Mouse (Mus musculus) neural tube, embryonic 13.5 days (tissue): ENCODE measurements at regions not wholly inside any gene's neighbourhood (a gene's known extent, or its start where the extent isn't known, plus 50 kb on each side); places are given as distances from the start of the nearest gene placed in this dataset.

Source experiments
- ATAC-seq: fragments of 200-750 bp; cut with Nextera tagmentation; 2 replicates; pipeline ENCODE4 v1.8.0; 2017; ENCODE audit warnings: low read depth, mild to moderate bottlenecking, moderate TSS enrichment, moderate library complexity
- H3K27ac ChIP-seq: fragments of 300-500 bp; sonication (generic); replicated peaks from 2 replicates; pipeline ENCODE4 v1.5.1; 2015; ENCODE audit warnings: moderate library complexity, mild to moderate bottlenecking, inconsistent platforms
- H3K27me3 ChIP-seq: fragments of 300-500 bp; sonication (generic); 2 replicates; pipeline ENCODE4 v1.6.1; 2015; ENCODE audit warnings: mild to moderate bottlenecking, inconsistent platforms
- H3K36me3 ChIP-seq: fragments of 300-500 bp; sonication (generic); 2 replicates; pipeline ENCODE4 v1.6.1; 2015; ENCODE audit warnings: mild to moderate bottlenecking, inconsistent platforms
- H3K4me1 ChIP-seq: fragments of 300-500 bp; sonication (generic); replicated peaks from 2 replicates; pipeline ENCODE4 v1.6.1; 2015; ENCODE audit warnings: inconsistent platforms
- H3K4me2 ChIP-seq: fragments of 300-500 bp; sonication (generic); 2 replicates; pipeline ENCODE4 v1.6.1; 2015; ENCODE audit warnings: inconsistent platforms, mild to moderate bottlenecking, moderate library complexity
- H3K4me3 ChIP-seq: fragments of 300-500 bp; sonication (generic); 2 replicates; pipeline ENCODE4 v1.5.1; 2015; ENCODE audit warnings: mild to moderate bottlenecking, inconsistent platforms
- H3K9ac ChIP-seq: fragments of 300-500 bp; sonication (generic); 2 replicates; pipeline ENCODE4 v1.6.1; 2015; ENCODE audit warnings: moderate library complexity, mild to moderate bottlenecking, inconsistent platforms
- H3K9me3 ChIP-seq: fragments of 300-500 bp; sonication (generic); 2 replicates; pipeline ENCODE4 v1.6.1; 2016; ENCODE audit warnings: inconsistent platforms
- WGBS: fragments of 180-500 bp; shearing (Covaris S2); methylation state at CpG from one replicate; pipeline ENCODE4 v1.1.7; 2015; 5-methylcytosine and 5-hydroxymethylcytosine counted together

- Histone ChIP-seq H3K4me3 (no peak overlapping the region), H3K4me2 (peak overlapping the region; percentile 18; the same call in 1 of the 2 replicates), H3K27ac (0 out of 2 replicates have a peak overlapping the region, but pooled peaks have one; percentile 33), H3K9ac (no peak overlapping the region), H3K36me3 (no peaks in the 10 kb centered on the region), H3K4me1 (peaks cover 27% of the 10 kb centered on the region), H3K9me3 (no peaks in the 10 kb centered on the region), H3K27me3 (peaks cover 43% of the 10 kb centered on the region)
- no peak; the same call in 1 of the 2 replicates for ATAC-seq
- 22% methylated on average over 24 of the region's 24 CpGs for WGBS
Measured at GRCm38 (mm10) chr9:61102451-61103358, 269.5 kb upstream of the Tle3 start.

DNA sequence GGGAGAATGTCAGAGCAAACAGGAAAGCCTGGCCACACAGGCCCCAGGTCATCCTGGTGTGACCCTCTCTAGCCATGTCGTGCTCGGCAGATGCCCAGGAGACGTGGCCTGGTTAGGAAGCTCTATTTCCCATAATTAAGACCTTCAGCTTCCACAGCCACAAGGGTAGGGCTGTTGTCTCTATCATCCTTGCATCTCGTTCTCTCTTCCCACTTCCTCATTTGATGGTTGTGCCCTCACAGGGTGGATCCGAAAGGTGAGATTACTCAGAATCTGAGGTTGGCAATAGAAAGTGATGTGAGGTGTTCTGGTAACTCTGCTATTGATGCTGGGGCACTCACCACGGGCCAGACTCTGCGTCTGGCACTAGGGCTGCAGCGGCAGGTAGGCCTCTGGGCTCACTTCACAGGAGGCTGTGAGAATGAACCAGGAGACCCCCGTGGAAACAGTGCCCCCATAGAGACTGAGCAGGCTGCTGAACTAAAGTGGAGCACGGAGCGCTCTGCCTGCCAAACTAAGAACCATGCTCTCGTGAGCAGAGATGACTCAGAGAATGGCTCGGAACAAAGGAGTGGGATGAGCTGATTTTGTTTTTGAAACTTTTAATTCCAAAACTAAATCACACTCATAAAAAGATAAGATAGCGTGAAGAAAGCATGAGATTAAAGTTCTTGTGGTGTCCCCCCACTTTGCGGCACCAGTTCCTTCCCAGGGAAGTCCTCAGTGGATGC, 266.5 kb upstream of the Tle3 start:
- Histone ChIP-seq H3K9ac (no peak overlapping the region), H3K4me2 (no peak overlapping the region), H3K9me3 (no peaks in the 10 kb centered on the region), H3K36me3 (no peaks in the 10 kb centered on the region), H3K27ac (no peak overlapping the region), H3K4me3 (no peak overlapping the region), H3K4me1 (peaks cover 29% of the 10 kb centered on the region), H3K27me3 (peaks cover 36% of the 10 kb centered on the region)
- WGBS = 89% methylated on average over 15 of the region's 15 CpGs
- ATAC-seq = no peak

DNA sequence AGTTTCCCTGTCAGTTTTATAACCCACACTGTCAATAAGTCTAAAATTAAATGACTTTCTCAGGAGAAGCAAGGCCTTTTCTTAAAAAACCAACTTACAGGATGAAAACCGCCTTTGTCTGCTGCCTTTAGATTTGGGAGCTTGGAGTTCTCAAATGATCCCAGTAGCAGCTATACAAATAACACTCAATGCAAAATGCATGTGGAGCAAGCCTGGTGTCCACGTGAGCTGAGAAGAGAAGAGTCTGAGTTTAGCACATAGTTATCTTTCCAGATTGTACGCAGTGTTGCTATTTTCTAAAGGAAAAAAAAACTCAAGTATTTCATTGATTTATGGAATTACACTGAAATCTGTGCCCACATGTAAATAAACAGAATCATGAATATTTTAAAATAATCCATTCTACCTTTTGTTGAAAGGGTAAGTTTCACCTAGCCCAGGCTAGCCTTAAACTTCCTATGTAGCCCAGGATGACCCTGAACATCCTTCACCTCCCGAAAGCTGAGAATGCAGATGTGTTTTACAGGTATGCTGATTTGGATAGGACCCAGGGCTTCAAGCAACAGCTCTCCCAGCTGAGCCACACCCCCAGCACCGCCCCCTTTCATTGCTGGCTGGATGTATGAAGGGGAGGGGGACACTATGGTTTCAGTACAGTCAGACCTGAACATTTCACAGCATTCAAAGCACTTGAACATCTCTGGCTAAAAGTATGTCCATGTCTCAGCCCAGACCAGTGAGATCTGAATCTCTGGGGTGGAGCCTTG, 262.5 kb upstream of the Tle3 start:
- Histone ChIP-seq H3K27me3 (peaks cover 22% of the 10 kb centered on the region), H3K4me3 (no peak overlapping the region), H3K9ac (no peak overlapping the region), H3K9me3 (no peaks in the 10 kb centered on the region), H3K27ac (no peak overlapping the region), H3K4me1 (peaks cover 41% of the 10 kb centered on the region), H3K4me2 (no peak overlapping the region), H3K36me3 (no peaks in the 10 kb centered on the region)
- WGBS = 86% methylated on average over 5 of the region's 5 CpGs
- no peak for ATAC-seq

DNA sequence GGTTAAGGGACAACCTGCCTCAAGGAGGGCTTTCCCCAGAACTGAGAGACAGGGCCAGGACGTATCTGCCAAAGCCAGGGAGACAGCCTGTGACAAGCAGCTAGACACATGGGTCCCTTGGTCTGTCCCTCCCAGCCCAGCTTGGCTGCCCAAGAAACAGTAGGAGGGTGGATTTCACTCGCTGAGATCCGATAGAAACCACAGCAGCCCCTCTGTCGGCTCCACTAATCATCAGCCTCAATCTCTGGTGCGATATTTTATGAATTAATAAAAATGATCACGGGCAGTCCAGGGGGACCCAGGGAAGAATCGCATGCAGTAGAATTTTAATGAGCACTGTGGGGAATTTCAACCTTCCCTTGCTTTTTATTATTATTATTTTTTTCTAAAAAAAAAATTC, 261.0 kb upstream of the Tle3 start:
- Histone ChIP-seq H3K4me3 (no peak overlapping the region), H3K4me1 (peaks cover 49% of the 10 kb centered on the region), H3K4me2 (peak overlapping the region; percentile 36), H3K9ac (no peak overlapping the region), H3K27ac (peak overlapping the region; percentile 76), H3K36me3 (no peaks in the 10 kb centered on the region), H3K9me3 (no peaks in the 10 kb centered on the region), H3K27me3 (peaks cover 12% of the 10 kb centered on the region)
- ATAC-seq = peak; percentile 54; the same call in 1 of the 2 replicates
- WGBS = 17% methylated on average over 7 of the region's 7 CpGs

DNA sequence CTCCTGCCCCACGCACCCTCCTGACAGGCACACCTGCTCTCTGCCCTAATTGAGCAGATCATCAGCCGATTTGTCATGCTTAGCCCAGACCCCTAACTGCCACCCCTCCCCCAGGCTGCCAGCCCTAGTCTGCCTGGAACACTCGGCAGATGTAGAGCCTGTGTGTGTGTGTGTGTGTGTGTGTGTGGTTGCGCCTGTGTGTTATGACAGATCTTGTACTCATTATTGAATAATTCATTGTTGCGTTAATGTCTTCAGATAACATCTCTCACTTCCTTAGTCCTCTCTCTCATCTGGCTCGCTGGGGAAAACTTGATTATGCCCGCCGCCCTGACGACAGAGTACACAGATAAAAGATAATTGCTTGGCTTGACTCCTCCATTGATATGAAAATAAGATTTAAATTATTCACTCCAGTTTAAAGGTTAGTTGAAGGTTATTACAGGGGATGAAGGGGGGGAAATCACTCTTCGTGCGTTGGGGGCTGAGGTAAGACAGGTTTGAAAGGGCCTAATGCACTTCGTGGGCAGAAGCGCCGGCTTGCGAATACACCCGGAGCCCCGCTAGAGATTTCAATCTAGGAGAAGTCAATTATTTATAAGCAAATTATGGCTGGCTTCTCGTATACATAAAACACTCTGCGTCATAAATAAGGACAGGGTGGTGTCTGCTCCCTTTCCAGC, 260.3 kb upstream of the Tle3 start:
- Histone ChIP-seq H3K4me1 (peaks cover 56% of the 10 kb centered on the region), H3K9me3 (no peaks in the 10 kb centered on the region), H3K9ac (0 out of 2 replicates have a peak overlapping the region, but pooled peaks have one; percentile 34), H3K27ac (peak overlapping the region; percentile 76), H3K4me2 (peak overlapping the region; percentile 36), H3K4me3 (no peak overlapping the region), H3K27me3 (peaks cover 12% of the 10 kb centered on the region), H3K36me3 (no peaks in the 10 kb centered on the region)
- ATAC-seq = peak; percentile 87
- 20% methylated on average over 19 of the region's 19 CpGs for WGBS

DNA sequence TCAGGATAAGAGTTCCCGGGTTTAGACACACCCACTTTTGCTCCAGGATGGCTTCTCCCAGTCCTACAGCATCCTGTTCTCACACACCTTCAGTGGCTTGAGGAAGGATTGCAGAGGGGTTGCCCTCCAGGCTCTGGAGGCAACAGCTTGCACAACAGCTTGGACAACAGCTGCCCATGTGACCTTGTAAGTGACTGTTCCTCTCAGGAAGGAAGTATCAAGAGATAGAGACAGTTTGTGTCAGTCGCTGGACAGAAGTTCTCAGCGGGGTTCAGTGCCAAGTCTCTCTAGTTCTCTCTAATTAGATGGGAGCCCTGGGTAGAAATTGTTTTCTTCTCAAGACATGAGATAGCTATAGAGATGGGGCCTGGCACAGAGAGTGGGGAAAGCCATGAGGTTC, 252.9 kb upstream of the Tle3 start:
- Histone ChIP-seq H3K4me2 (no peak overlapping the region), H3K4me3 (no peak overlapping the region), H3K27ac (no peak overlapping the region), H3K9me3 (no peaks in the 10 kb centered on the region), H3K36me3 (no peaks in the 10 kb centered on the region), H3K9ac (no peak overlapping the region), H3K27me3 (peaks cover 16% of the 10 kb centered on the region), H3K4me1 (peaks cover 43% of the 10 kb centered on the region)
- no peak for ATAC-seq
- WGBS = 87% methylated on average over 3 of the region's 3 CpGs

GRCm38 (mm10) chr9:61120531-61120930, 251.6 kb upstream of the Tle3 start:
- H3K4me1 ChIP-seq = peaks cover 42% of the 10 kb centered on the region
- no peak overlapping the region for H3K4me2 ChIP-seq
- H3K9me3 ChIP-seq = no peaks in the 10 kb centered on the region
- WGBS = 68% methylated on average over 3 of the region's 3 CpGs
- 0 out of 2 replicates have a peak overlapping the region, but pooled peaks have one; percentile 13 for H3K27ac ChIP-seq
- no peaks in the 10 kb centered on the region for H3K36me3 ChIP-seq
- H3K4me3 ChIP-seq = no peak overlapping the region
- no peak overlapping the region for H3K9ac ChIP-seq
- H3K27me3 ChIP-seq = peaks cover 16% of the 10 kb centered on the region
- no peak for ATAC-seq

- WGBS = 21% methylated on average over 10 of the region's 10 CpGs
- no peak overlapping the region for H3K9ac ChIP-seq
- no peak overlapping the region for H3K4me2 ChIP-seq
- peaks cover 42% of the 10 kb centered on the region for H3K4me1 ChIP-seq
- no peak overlapping the region for H3K4me3 ChIP-seq
- H3K9me3 ChIP-seq = no peaks in the 10 kb centered on the region
- no peak overlapping the region for H3K27ac ChIP-seq
- peaks cover 19% of the 10 kb centered on the region for H3K27me3 ChIP-seq
- no peaks in the 10 kb centered on the region for H3K36me3 ChIP-seq
- no peak for ATAC-seq
Measured at GRCm38 (mm10) chr9:61120931-61121391, 251.2 kb upstream of the Tle3 start.

DNA sequence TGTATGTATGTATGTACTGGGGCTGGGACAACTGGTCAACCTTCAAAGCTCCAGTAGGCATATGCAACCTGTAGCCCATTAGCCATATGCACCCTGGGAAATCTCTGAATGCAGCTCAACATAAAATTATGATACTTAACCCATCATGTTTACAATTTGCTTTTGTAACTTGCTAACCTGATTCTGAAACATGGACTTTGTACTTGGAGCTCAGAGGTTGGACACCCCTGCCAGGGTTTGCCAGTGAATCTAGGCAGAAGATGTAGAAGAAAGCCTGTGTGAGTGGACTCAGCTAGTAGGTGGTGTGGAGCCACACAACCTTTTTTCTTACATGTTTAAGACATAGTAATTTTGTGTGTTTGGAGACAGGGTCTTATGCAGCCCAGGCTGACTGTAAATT, 248.7 kb upstream of the Tle3 start:
- no peak for ATAC-seq
- Histone ChIP-seq H3K4me3 (no peak overlapping the region), H3K4me2 (no peak overlapping the region), H3K27me3 (peaks cover 16% of the 10 kb centered on the region), H3K4me1 (peaks cover 35% of the 10 kb centered on the region), H3K36me3 (no peaks in the 10 kb centered on the region), H3K9ac (no peak overlapping the region), H3K27ac (no peak overlapping the region), H3K9me3 (no peaks in the 10 kb centered on the region)

DNA sequence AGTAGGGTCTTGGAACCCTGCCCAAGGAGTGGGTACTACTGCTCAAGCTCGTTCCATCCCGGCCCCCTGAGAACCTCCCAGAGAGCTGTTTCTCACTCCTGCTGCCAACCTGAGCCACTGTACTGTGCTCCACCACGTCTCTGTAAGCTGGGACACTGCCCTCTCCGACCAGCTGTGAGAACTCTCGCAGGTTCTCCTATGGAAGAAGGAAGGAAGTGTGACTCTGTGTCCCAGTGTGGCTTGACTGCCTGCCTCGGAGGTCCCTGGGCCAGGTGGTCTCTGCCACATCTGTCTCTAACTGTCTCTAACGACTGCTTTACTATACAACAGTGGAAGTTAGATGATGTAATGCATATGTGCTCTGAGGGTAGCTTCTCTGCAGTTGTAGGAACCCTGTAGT, 246.4 kb upstream of the Tle3 start:
- Histone ChIP-seq H3K36me3 (no peaks in the 10 kb centered on the region), H3K27ac (no peak overlapping the region), H3K4me3 (no peak overlapping the region), H3K9ac (no peak overlapping the region), H3K9me3 (no peaks in the 10 kb centered on the region), H3K4me1 (peaks cover 40% of the 10 kb centered on the region), H3K27me3 (peaks cover 13% of the 10 kb centered on the region), H3K4me2 (no peak overlapping the region)
- ATAC-seq = no peak
- 53% methylated on average over 7 of the region's 7 CpGs for WGBS

DNA sequence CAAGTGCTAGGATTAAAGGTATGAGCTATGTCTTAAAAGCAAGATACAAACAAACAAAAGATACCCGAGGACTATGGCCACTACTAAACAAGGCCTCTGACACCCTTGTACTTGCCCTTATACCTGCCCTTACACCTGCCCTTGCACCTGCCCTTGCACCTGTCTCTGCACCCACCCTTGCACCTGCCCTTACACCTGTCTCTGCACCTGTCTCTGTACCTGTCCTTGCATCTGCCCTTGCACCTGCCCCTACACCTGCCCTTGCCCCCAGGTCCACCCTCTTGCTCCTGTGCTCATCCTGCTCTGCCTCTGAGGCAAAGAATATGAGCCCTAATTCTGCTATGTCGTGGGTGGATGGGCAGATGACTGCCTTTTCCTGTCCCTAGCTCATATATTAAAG, 244.1 kb upstream of the Tle3 start:
- Histone ChIP-seq H3K4me3 (no peak overlapping the region), H3K4me2 (no peak overlapping the region), H3K36me3 (no peaks in the 10 kb centered on the region), H3K9me3 (no peaks in the 10 kb centered on the region), H3K27ac (no peak overlapping the region), H3K4me1 (peaks cover 24% of the 10 kb centered on the region), H3K27me3 (peaks cover 19% of the 10 kb centered on the region), H3K9ac (no peak overlapping the region)
- 75% methylated on average over 2 of the region's 2 CpGs for WGBS
- no peak for ATAC-seq
